Mouse (Mus musculus) right cerebral cortex, postnatal 14 days (tissue): ENCODE measurements around the gene Stat5b.

Experiments used
- DNase-seq: peaks from one replicate; pipeline ENCODE4 v3.0.0; 2022

The Stat5b gene

GRCm38 (mm10) chr11:100836923-100837702 lies 13.4 kb downstream of the Stat5b start:
- DNase-seq = no peak

GRCm38 (mm10) chr11:100833466-100833865 lies 17.1 kb downstream of the Stat5b start:
- DNase-seq = no peak

- no peak for DNase-seq
Observed at GRCm38 (mm10) chr11:100831396-100831795, 19.1 kb downstream of the Stat5b start.

- DNase-seq = no peak
Observed at GRCm38 (mm10) chr11:100829691-100830090, 20.8 kb downstream of the Stat5b start.

- no peak for DNase-seq
Observed at GRCm38 (mm10) chr11:100828676-100829151, 21.8 kb downstream of the Stat5b start.

GRCm38 (mm10) chr11:100826161-100826866 lies 24.2 kb downstream of the Stat5b start:
- DNase-seq = peak; percentile 74

- no peak for DNase-seq
Observed at GRCm38 (mm10) chr11:100825451-100825850, 25.1 kb downstream of the Stat5b start.

GRCm38 (mm10) chr11:100824496-100824895 lies 26.0 kb downstream of the Stat5b start:
- DNase-seq = no peak

GRCm38 (mm10) chr11:100823543-100824313 lies 26.8 kb downstream of the Stat5b start:
- DNase-seq = no peak

- no peak for DNase-seq
Observed at GRCm38 (mm10) chr11:100822365-100822764, 28.2 kb downstream of the Stat5b start.

- DNase-seq = no peak
Observed at GRCm38 (mm10) chr11:100821605-100822220, 28.8 kb downstream of the Stat5b start.

GRCm38 (mm10) chr11:100820047-100820446 lies 30.5 kb downstream of the Stat5b start:
- DNase-seq = no peak

GRCm38 (mm10) chr11:100819626-100820025 lies 30.9 kb downstream of the Stat5b start:
- no peak for DNase-seq

- DNase-seq = no peak
Observed at GRCm38 (mm10) chr11:100819048-100819447, 31.5 kb downstream of the Stat5b start.

- no peak for DNase-seq
Observed at GRCm38 (mm10) chr11:100818359-100819012, 32.0 kb downstream of the Stat5b start.

GRCm38 (mm10) chr11:100817311-100817710 lies 33.2 kb downstream of the Stat5b start:
- DNase-seq = no peak

GRCm38 (mm10) chr11:100816801-100817200 lies 33.7 kb downstream of the Stat5b start:
- no peak for DNase-seq

GRCm38 (mm10) chr11:100816342-100816741 lies 34.2 kb downstream of the Stat5b start:
- no peak for DNase-seq

GRCm38 (mm10) chr11:100814498-100814897 lies 36.0 kb downstream of the Stat5b start:
- no peak for DNase-seq

GRCm38 (mm10) chr11:100811132-100811531 lies 39.4 kb downstream of the Stat5b start:
- no peak for DNase-seq

- DNase-seq = no peak
Observed at GRCm38 (mm10) chr11:100810516-100810915, 40.0 kb downstream of the Stat5b start.
